Comparison of ENCODE assay signal across 23 mouse cellular contexts in the genomic region with DNA sequence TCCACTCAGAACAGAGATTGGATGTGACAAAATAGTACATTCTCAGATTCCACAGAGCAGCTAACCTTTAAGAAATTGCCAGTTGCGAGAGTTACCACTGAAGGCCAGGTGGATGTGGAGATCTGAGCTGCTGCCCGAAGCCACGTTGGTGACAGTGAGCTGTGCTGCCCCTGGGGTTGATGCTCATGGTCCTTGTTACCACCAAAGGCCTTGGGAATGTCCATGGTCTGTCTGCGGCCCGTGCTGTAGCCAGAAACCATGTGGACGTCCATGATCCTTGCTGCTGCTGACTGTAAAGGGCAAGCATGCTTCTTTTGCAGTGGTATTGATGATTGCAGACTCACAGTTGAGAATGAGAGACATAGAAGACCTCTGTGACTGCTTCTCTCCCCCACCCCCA.
"Had no signal": no experiment of that assay in that cellular context is flagged by ENCODE, and none has a peak within 500 bp of the region (broad histone marks: within the 10 kb centered on the region; RNA-seq: fewer than 3 reads in every experiment).

No protein-coding gene starts in this region.

- H3K4me2 ChIP-seq: heart, embryonic 12.5 days; hindbrain, embryonic 12.5 days; hindbrain, embryonic 14.5 days; intestine, embryonic 15.5 days; limb, embryonic 12.5 days had no signal

- H3K9me3 ChIP-seq: heart, embryonic 10.5 days; heart, embryonic 12.5 days; hindbrain, embryonic 10.5 days; intestine, embryonic 15.5 days; limb, embryonic 10.5 days had no signal

- H3K27ac ChIP-seq: gastrocnemius, adult 2 months; heart, embryonic 10.5 days; hindbrain, embryonic 10.5 days; hindbrain, embryonic 12.5 days; hindbrain, embryonic 14.5 days; intestine, embryonic 15.5 days; layer of hippocampus, adult 2 months; left cerebral cortex, adult 2 months; limb, embryonic 10.5 days; limb, embryonic 12.5 days; liver, embryonic 14.5 days had no signal

- ATAC-seq: hindbrain, embryonic 16.5 days; inflammation-experienced regulatory T-cells, adult 6 months had no signal

- H3K4me1 ChIP-seq: hindbrain, embryonic 10.5 days; hindbrain, embryonic 12.5 days; intestine, embryonic 15.5 days; limb, embryonic 12.5 days had no signal

- H3K4me3 ChIP-seq: gastrocnemius, adult 2 months; heart, embryonic 10.5 days; heart, embryonic 12.5 days; hindbrain, embryonic 10.5 days; hindbrain, embryonic 12.5 days; intestine, embryonic 15.5 days; layer of hippocampus, adult 2 months; left cerebral cortex, adult 2 months; limb, embryonic 10.5 days; limb, embryonic 12.5 days had no signal

- H3K9ac ChIP-seq: heart, embryonic 12.5 days; hindbrain, embryonic 12.5 days; hindbrain, embryonic 14.5 days; intestine, embryonic 15.5 days; limb, embryonic 12.5 days; liver, embryonic 14.5 days had no signal

- DNase-seq: gastrocnemius, adult 2 months; gastrocnemius, postnatal 10 days; gastrocnemius, postnatal 25 days; heart, adult 18-20 months; heart, postnatal 10 days; heart, postnatal 4 days; kidney, adult 18-20 months; kidney, postnatal 10 days; kidney, postnatal 4 days; liver had no signal

- H3K27me3 ChIP-seq: heart, embryonic 12.5 days; hindbrain, embryonic 12.5 days; intestine, embryonic 15.5 days; limb, embryonic 12.5 days had no signal
